Mouse (Mus musculus): Measurements from ENCODE around the gene Dot1l. TPM values are rescaled to one million over a fixed set of nuclear protein-coding genes. Genes with fewer than 3 reads are reported as not detected.
A peak's percentile ranks its signal among the peaks of the same experiment; 100 is the strongest.
"Not testable (repeated sequence)": the region's sequence is repeated elsewhere in the genome, so short reads cannot be mapped to it uniquely, and the experiment has no call there.

Dot1l gene
- total RNA-seq, 2 experiments from 2014 or later = 19.2 to 24.8 TPM

DNA sequence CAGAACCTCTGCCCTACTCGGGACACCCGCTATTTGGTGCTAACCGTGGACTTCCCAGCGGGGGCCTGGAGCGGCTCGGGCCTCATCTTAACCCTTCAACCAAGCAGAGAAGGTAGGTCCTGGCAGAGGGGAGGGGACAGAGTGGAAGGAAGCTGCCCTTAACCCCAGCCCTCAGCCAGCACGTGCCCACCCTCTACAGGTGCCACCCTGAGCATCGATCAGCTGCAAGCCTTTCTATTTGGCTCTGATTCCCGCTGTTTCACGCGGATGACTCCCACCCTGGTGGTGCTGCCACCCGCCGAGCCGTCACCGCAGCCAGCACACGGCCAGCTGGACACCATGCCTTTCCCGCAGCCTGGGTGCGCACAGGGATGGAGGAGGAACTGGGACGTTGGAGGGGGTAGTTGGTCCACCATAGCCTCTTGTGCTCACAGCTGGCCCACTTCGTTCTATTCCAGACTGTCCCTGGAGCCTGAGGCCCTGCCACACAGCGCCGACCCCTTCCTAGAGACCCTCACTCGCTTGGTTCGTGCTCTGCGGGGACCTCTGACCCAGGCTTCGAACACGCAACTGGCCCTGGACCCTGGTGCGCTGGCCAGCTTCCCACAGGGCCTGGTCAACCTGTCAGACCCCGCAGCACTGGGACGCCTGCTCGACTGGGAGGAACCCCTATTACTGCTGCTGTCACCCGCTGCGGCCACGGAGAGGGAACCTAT lies 51.5 kb downstream of the Dot1l start:
- intact Hi-C loops (cut with DNase I) = no loop called here

GRCm38 (mm10) chr10:80807057-80807627 lies 52.1 kb downstream of the Dot1l start:
- intact Hi-C loops (cut with DNase I) = no loop called here
- peak; percentile 65 to 70 for DNase-seq

More for the DNA sequence above, 51.5 kb downstream of the Dot1l start:
- DNase-seq = no peak

DNA sequence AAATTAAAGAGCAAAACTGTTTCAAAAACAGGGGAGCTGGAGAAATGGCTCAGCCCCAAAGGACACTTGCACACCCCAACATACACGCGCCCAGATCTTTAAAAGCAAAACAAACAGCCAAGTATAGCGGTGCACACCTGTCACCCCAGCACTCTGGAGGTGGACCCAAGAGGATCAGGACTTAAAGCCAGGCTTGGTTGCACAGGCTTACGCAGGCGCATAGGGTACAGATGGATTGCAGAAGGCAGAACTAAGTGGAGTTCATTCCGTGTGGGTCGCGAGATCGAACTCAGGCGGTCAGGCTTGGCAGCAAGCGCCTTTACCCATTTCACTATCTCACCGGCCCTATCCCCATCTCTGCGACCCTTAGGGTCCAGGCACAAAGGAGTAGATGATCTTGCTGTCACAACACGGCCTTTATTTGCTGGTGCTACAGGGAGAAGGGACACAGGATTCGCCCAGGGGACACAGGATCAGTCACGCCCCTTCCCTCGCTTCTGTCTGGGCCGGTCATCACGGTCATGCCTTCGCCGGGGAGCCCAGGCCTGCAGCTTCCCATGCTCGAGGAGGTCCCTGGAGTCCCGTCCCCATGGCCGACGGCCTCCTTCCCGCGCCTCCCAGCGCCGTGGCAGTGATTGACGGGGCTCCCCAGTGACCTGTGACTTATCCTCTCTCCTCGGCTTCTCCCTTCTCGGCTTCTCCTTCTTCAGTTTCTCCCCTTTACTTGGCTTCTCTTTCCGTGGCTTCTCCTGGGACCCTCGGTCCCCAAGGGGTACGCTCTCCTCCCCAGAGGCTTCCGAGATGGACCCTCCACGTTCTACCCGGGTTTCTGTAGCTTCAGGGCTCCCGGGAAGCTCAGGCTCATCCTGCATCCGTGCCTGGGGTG lies 53.3 kb downstream of the Dot1l start:
- DNase-seq = no peak
- intact Hi-C loops (cut with DNase I) = no loop called here

DNA sequence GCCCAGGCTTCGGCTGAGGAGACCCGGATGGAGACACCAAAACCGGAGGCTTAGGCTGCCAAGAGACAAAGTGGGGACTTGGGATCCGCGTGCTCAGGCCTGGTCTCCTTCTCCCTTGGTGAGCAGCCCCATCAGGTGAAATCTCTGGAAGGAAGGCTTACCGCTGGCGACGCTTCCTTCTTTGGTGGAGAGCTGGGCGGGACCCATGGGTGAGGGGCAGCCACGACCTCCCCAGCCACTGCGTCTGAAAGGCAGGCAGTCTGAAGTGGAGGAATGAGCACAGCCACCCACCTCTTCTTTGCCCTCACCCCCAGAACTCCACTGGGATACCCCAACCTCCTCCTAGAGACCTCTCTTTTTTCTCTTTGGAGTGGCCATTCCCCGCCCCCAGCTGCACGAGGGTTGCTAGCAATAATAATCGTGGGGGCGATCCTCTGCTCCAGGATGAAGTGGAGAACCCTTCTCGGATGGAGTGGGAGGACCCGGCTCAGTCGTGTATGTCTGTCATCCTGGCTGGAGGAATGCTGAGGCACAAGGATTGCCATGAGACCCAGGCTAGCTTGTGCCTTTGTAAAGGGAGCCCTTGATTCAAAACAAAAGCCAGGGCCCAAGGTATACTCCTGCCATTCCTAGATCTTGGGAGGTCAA lies 54.1 kb downstream of the Dot1l start:
- intact Hi-C loops (cut with DNase I) = no loop called here
- no peak for DNase-seq

DNA sequence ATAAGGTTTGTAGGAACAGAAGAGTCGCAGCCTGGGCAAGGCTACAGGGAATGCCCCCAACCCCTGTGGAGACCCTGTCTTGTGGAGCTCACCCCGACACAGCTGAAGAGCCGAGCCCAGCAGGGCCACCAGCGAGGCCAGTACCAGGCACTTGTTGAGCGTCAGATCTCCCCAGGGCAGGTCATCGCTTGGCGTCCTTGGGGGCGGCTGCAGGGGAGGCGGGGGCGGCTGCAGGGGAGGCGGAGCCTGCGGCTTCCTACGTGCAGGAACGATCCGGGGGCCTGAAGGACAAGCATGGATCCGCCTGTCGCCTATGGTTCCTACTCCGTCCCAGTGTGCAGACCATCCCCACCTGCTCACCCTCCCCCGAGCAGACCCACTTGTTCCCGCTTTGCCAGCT lies 55.1 kb downstream of the Dot1l start:
- intact Hi-C loops (cut with DNase I) = loop anchor here (5.0 kb wide), 1 partner anchor 177 kb away; no protein-coding TSS in a partner anchor
- DNase-seq = no peak

DNA sequence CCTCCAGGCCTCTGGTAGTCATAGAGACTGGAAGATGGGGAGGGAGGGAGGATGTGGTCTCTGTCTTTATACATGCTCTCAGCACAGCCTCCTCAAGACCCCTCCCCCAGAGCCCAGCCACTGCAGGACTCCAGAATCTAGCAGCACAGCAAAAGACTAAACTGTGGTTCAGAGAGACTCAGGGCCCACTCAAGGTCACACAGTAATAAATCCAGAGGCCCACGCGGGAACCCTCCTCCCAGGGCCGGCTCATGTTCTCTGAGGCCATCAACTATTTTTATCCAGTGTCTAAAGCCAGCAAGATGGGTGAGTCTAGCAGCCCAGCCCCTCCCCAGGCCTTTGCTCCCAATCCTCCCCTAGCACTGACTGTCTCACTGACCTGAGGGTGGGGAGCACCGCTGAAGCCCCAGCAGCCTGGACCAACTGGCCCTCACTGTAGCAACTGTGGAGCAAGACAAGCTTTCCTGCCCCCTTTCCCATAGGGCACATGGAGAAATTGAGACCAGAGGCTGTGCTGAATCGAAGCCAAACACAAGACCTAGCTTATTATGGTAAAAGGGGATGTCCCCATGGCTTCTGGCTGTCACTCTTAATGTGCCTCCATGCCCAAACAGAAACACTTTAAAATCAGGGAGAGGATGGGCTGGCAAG lies 57.5 kb downstream of the Dot1l start:
- no peak for DNase-seq
- intact Hi-C loops (cut with DNase I) = loop anchor here (5.0 kb wide), 1 partner anchor 175 kb away; no protein-coding TSS in a partner anchor

DNA sequence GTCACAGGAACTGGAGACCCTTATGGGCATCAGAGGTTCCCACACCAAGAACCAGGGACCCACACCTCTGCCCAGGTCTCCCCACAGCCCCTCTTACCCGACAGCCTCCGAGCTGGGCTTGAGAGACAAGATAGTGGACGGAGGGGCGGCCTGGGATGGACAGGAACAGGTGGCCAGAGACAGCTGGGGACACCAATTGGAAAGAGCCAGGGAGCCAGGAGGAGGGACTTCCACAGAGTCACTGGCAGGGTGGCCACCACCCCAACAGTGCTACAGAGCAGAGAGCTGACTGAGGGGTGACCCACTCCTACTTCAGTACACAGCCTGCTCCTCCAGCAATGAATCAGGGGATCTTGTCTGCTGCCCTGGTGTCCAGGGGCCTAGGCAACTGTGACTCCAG lies 58.4 kb downstream of the Dot1l start, which contains the start of gene Jsrp1:
Jsrp1 (minus strand) TSS at position 133 of the 400 bp plus-strand sequence.
- intact Hi-C loops (cut with DNase I) = loop anchor here (5.0 kb wide), 1 partner anchor 174 kb away; no protein-coding TSS in a partner anchor
- peak in 1 of 2 experiments; percentile 62 for DNase-seq

- intact Hi-C loops (cut with DNase I) = loop anchor here (5.0 kb wide), 3 partner anchors 67 to 183 kb away; no protein-coding TSS in a partner anchor
- no peak for DNase-seq
These were observed 59.8 kb downstream of the Dot1l start for GRCm38 (mm10) chr10:80814800-80815199.

GRCm38 (mm10) chr10:80816303-80816702 lies 61.3 kb downstream of the Dot1l start:
- not testable (repeated sequence) for DNase-seq
- intact Hi-C loops (cut with DNase I) = loop anchor here (5.0 kb wide), 2 partner anchors 69 to 181 kb away; no protein-coding TSS in a partner anchor

DNA sequence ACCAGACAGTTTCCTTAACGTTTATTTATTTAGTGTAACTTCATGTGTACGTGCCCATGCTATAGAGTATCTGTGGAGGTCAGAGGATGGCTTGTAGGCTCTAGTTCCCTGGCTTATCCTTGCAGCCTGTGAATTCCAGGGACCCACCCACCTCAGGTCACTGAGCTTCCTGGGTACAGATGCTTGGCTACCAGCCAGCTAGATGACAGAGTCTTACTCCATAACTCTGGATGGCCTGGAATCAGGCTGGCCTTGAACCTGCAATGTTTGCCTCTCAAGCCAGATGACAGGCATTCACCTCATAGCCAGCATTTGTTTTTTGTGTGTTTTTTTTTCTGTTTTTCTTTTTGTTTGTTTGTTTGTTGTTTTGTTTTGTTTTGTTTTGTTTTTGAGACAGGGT lies 62.2 kb downstream of the Dot1l start:
- intact Hi-C loops (cut with DNase I) = loop anchor here (5.0 kb wide), 2 partner anchors 70 to 180 kb away; no protein-coding TSS in a partner anchor
- no peak for DNase-seq

DNA sequence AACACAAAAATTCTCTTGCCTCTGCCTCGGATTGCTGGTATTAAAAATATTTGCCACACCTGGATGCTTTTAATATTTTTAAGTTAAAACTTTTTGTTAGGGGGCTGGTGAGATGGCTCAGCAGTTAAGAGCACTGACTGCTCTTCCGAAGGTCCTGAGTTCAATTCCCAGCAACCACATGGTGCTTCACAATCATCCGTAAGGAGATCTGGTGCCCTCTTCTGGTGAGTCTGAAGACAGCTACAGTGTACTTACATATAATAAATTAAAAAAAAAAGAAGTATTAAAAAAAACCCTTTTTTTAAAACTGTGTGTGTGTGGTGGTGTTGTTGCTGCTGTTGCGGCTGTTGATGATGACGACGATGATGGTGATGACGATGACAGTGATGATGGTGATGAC lies 62.9 kb downstream of the Dot1l start:
- intact Hi-C loops (cut with DNase I) = loop anchor here (5.0 kb wide), 2 partner anchors 71 to 179 kb away; no protein-coding TSS in a partner anchor
- DNase-seq = not testable (repeated sequence)

- DNase-seq = no peak
- intact Hi-C loops (cut with DNase I) = loop anchor here (5.0 kb wide), 2 partner anchors 71 to 179 kb away; no protein-coding TSS in a partner anchor
These were observed 63.7 kb downstream of the Dot1l start for GRCm38 (mm10) chr10:80818599-80819281.

DNA sequence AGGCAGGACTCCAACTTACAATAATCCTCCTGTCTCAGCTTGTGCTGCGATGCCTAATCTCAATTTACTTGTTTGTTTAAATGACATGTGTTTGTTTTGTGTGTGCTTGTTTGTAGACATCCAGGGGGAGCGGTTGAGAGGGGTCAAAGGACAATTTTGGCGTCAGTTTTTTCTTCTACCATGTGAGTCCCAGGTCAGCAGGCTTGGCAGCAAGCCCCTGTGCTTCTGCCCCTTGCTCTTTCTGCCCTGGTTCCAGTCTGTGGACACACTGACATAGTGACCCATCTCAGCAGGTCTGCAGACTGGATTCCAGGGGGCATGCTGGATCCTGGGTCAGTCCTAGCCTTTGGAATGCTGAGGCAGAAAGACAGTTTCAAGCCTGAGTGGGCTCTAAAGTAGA lies 64.4 kb downstream of the Dot1l start:
- no peak for DNase-seq
- intact Hi-C loops (cut with DNase I) = loop anchor here (5.0 kb wide), 2 partner anchors 72 to 178 kb away; no protein-coding TSS in a partner anchor

DNA sequence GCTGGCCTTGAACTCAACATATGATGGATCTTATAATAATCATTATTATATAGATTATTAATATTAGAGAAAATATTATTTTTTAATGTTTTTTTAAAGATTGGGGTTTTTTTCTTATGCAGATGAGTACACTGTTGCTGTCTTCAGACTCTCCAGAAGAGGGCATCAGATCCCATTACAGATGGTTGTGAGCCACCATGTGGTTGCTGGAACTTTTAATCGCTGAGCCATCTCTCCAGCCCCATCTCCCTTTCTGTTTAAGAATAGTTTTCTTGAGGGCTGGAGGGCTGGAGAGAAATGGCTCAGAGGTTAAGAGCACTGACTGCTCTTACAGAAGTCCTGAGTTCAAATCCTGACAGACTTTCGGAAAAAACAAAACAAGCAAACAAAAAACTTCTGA lies 67.0 kb downstream of the Dot1l start:
- intact Hi-C loops (cut with DNase I) = loop anchor here (2.0 kb wide), 1 partner anchor 55 kb away; no protein-coding TSS in a partner anchor

GRCm38 (mm10) chr10:80822528-80822927 lies 67.5 kb downstream of the Dot1l start:
- DNase-seq = no peak
- intact Hi-C loops (cut with DNase I) = loop anchor here (2.0 kb wide), 1 partner anchor 54 kb away; no protein-coding TSS in a partner anchor

More for the DNA sequence above, 67.0 kb downstream of the Dot1l start:
- no peak for DNase-seq

DNA sequence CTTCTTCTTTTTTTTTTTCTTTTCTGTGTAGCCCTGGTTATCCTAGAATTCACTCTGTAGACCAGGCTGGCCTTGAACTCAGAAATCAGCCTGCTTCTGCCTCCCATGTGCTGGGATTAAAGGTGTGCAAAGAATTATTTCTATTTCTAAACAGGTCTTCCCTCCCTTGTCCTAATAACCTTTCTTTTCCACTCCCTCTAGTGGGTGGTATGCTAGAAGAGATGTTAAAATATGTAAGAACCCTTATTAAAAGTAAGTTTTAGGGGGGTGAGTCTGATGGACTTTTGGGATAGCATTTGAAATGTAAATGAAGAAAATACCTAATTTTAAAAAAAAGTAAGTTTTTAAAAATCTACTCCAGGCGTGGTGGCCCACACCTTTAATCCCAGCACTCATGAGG lies 68.3 kb downstream of the Dot1l start:
- intact Hi-C loops (cut with DNase I) = loop anchor here (2.0 kb wide), 1 partner anchor 53 kb away; no protein-coding TSS in a partner anchor
- no peak for DNase-seq

DNA sequence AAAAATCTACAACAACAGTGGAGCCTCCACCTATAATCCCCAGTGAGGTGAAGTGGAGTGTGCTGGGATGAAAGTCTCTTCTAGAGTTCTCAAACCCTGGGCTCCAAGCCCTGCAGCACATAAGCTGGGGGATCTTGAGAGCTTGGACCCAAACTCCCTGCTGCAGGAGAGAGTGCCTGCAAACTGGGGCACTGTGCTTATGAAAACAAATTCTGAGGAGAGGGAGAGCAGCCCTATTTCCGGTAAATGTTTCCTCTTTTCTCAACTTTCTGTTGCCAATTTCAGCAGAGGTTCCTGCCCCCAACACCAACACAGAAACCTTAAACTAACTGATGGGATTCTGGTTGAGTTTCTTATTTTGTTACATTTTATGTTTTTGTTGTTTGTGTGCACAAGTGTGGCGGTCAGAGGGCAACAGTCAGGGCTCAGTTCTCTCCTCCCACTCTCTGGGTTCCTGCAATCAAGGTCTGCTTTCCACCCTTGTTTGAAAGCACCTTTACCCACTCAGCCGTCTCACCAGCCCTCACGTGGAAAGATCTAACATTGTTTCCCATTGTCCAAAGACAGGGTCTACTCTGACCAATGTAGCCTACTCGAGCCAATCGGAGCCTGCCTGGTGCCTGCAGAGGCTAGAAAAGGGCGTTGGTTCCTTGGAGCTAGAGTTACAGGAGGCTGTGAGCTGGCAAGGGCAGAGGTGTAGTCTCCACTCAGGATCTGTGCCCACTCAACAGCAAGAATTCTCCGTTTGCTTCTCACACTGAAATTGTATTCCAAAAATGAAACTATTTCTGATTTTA lies 69.0 kb downstream of the Dot1l start:
- no peak for DNase-seq
- intact Hi-C loops (cut with DNase I) = loop anchor here (2.0 kb wide), 1 partner anchor 53 kb away; no protein-coding TSS in a partner anchor

DNA sequence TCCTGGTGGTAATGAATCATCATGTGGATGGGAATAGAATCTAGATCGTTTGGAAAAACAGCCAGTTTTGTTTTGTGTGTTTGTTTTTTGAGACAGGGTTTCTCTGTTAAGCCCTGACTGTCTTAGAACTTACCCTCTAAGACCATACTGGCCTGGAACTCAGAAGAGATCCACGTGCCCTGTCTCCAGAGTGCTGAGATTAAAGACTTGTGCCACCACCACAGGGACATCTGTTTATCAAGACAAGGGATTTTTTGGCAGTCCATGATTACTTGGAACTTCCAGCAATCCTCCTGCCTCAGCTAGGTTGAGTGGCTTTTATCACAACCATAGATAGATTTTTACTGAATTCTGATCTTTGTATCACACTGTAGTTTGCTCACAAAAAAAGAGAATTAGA lies 69.8 kb downstream of the Dot1l start:
- DNase-seq = no peak
- intact Hi-C loops (cut with DNase I) = no loop called here

All from gastrocnemius, postnatal 36 days (tissue).